Mouse (Mus musculus) 416B (cell line): Measurements from ENCODE around the gene Cep164.
A peak's percentile ranks its signal among the peaks of the same experiment; 100 is the strongest.

ENCODE experiments used
- DNase-seq: peaks from one replicate; pipeline ENCODE4 v3.0.0; 2011; ENCODE audit warnings: low read depth

Gene Cep164

DNA sequence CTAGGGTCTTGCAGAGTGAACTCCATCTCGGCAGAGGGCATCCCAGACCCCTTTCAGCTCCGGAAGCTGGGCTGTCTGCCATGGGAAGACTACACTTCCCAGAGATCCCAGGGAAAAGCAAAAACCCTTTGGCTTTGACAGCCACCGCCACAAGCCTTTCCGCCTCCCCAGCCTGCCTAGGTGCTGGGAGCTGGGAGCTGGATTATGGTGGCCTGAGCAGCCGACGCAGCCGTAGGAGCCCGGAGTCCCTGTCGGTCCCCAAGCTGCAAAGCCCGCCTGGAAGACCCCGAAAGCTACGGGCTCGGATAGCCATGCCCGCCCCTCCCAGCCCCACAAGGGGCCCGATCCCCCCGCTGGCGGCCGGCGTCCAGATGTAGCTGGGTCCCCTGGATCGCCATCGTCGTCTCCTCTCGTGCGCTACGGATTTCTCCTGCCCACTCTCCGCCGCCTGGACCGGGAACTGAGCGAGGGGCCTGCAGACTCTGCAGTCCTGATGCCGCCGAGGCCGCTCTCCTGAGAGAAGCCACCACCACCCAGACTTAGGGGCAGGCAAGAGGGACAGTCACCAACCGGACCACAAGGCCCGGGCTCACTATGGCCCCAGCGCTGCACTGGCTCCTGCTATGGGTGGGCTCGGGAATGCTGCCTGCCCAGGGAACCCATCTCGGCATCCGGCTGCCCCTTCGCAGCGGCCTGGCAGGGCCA, 10.1 kb upstream of the Cep164 start, which contains the start of gene Bace1:
Gene Bace1, plus strand, starts transcription at position 147 of the 705 bp plus-strand sequence.
- DNase-seq, result no peak

DNA sequence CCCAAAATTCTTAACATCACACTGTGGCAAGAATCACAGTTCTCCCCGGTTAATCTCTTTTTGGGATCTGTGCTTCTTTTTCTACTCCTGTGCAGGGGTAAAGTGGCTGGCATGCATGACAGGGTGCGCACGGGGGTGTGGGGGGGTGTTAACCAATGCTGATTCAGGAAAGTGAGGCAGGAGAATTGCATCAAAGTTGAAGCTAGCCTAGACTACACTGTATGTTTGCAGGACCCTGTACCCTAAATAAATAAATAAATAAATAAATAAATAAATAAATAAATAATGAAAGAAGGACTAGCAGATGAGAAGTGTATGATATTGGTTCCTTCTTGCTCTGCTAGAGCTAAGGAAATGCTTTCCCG, 9.6 kb upstream of the Cep164 start:
- no peak for DNase-seq

DNA sequence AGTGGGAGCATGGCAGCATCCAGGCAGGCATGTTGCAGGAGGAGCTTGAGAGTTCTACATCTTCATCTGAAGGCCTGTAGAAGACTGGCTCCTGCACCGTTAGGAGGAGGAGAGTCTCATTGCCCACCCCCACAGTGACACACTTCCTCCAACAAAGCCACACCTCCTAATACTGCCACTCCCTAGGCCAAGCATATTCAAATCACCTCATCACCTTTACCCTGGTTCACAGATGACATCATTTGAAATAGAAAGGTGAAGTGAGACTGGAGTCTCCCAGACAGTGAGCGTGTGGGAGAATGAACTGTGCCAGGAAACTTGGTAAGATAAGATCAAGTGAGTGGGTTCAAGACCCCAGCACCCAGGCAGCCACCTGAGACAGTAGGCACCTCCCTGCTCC, 5.0 kb upstream of the Cep164 start:
- DNase-seq, result no peak

DNA sequence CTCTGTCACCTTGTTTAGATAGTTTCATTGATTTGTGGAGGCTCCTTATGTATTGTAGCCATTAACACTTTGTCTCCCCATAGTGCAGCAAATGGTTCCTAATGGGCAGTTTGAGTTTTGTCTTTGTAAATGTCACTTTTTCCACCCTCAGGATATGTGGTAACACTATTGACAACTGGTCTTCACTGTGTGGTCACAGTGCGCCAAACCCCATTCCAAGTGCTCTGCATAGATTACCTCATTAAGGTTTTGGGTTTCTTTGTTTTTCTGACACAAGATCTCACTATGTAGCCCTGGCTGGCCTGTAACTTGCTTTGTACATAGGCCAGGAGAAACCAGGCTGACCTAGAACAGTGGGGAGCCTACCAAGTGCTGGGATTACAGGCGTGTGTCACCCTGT, 4.4 kb upstream of the Cep164 start:
- peak; percentile 84 for DNase-seq

DNA sequence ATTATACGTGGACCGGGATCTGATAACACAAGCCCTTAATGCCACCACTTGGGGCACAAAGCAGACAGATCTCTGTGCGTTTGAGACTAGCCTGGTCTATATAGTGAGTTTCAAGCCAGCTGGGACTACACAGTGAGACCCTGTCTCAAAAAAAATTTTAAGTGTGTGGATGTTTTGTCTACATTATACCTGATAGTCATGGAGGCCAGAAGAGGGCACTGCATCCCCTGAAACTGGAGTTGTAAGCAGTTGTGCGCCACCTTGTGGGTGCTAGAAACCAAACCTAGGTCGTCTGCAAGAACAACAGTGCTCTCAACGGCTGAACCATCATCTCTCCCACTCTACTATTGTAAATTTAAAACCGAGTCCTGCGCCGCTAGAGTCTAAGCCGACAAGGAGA, 616 bp upstream of the Cep164 start:
- peak; percentile 81 for DNase-seq

DNA sequence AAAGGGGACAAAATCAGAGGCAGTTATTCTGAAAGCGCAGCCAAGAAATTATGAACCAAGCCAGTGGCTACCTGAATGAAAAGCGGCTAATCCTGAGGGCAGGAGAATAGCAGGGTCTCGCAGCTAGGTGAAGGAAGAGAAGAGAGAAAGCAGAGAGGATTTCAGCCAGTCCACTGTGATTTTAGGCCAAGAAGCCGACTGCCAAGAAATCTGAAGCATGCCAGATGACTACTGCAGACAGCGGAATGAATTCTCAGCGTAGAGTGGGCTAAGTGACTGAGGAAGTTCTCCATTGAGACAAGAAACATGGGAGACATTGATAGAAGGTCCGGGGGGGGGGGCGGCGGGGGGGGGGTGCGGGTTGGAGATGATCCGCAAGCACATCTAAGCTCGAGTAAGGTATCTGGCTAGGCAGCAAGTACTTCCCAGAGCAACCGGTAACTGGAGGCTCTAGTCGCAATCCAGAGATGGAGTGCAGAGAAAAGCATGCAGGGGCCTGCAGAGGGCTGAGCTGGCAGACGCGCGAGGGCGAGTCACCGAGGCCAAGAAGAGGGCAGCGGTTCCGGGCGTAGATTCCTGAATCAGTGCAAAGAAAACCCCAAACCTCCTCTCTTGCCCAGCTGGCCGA, 714 bp downstream of the Cep164 start:
- DNase-seq, result no peak

DNA sequence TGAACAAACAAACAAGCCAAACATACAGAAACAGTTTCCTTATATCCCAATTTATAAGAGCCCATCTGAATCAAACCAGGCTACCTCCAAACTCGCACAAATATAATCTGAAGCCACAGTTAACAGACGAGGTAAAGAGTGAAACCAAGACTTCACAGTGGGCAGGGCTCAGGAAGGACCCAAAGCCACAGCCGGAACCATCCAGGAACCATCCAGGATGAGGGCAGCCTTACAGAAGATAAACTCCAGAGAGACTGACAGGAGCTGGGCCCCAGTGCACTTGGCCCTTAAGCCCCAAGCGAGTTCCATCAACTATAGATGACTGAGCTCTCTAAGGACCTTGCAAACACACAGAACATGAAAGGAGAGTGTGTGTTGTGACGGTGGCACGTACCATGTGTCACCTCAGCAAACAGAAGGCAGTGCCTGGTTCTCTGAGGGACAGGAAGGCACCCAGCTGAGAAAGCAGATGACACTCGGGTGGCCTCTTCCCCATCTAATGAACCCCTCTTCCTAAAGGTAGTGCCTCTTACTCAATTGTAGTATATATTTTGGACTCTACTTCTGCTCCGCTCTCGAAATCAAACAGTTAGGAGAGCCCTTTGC, 10.0 kb downstream of the Cep164 start:
- DNase-seq, result peak; percentile 89

DNA sequence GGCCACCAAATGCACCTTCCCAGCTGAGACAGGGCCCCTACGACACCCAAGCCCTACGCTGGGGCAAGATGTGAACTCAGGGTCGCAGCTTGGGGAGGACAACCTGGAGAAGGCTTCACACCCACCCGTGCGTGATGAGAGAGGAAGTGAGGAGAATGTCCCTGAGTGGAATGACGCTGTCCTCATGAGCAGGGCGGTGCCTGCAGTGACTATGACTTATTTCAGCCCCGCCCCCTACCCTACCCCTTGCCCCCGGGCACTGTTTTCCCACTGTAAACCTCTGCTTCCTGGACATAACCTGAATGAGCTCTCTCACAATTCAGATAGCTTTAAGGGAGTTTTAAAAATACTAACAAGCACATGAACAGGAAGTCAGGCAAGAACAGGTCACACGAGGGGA, 13.0 kb downstream of the Cep164 start:
- DNase-seq, result no peak

DNA sequence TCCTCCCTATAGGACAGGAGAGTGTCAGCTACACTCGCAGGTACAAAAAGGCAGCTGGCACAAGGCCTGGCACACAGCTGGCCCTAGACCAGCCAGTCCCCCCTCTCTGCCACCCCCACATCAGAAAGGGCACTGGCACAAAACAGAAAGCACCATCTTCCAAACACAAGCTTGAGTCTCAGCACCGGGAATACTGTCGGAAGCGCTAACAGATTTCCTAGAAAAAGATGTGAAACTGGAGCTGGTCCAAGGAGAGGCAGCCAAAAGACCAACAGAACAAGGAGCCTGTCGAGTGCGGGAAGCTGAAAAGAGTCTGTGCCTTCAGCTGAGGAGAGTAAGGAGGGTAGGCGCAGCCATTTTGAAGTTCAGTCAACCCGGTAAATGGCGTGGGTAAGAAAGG, 13.4 kb downstream of the Cep164 start:
- no peak for DNase-seq

DNA sequence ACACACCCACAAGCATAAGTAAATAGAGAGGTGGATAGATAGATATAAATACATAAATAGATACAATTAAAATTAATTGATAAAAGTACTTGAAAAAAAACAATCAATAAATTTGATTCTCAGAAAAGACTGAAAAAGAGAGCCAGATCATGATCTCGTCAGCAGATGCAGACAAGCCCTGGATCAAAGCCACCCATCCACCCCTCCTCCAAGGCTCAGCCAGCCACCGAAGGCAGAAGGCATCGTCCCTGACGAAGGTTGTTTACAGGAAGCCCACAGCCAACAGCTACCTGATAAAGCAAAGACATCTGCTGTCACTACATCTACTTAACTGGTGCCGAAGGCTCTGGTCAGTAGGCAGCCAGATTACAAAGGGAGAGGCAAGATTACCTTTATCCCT, 16.5 kb downstream of the Cep164 start:
- DNase-seq, result no peak

DNA sequence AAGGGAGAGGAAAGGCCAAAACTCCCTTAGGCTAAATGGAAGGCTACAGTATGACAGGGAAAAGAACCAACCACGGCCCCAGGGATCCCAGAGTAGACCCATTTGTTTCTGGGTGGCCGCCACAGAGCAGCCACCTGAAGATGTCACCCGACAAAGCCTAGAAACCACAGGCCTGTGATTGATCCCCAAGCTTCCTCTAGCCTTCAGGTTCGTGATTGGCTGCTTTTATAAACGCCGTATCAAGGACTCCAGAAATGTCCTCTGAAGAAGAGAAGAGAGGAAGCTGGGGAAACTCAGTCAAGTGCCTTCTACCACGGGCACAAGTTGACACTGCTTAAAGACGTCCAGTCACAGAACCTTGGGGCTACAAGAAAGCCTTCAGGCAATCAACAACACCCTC, 20.7 kb downstream of the Cep164 start:
- no peak for DNase-seq

DNA sequence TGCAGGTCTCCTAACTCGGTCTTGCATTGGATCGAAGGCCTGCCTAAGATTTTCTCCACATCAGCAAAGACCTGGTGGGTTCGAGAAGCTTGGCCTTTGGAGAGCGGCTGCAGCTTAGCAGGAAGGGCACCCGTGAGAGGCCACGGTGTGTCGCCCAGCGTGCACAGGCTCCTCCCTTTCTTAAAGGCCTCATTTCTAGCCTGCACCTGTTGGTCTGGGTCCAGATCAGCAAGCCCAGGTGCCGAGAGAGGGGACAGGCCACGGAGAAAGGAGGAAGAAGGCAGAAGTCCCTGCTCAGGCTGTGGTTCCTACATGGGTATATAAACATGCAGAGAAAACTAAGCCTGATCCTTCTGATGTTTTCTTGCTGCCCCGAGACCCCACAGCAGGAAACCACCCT, 21.2 kb downstream of the Cep164 start:
- no peak for DNase-seq

DNA sequence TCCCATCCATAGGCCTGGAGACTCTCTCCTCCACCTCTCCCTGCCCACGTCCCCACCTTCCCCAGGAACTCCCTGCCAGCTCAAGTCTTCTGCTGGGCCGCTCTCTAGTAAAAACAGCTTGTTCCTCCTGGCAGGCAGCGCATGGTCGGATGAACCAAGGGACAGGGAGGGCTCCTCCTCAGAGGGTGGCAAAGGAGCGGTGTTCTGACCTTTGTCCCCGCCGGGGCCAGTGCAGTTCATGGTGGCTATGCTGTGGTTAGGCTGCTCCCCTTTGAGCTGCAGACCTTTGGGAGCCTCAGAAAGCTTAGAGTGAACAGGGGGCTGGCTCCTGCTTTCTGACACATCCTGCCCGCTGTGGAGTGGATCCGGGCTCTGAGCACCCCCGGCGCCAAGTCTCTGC, 21.6 kb downstream of the Cep164 start:
- no peak for DNase-seq

DNA sequence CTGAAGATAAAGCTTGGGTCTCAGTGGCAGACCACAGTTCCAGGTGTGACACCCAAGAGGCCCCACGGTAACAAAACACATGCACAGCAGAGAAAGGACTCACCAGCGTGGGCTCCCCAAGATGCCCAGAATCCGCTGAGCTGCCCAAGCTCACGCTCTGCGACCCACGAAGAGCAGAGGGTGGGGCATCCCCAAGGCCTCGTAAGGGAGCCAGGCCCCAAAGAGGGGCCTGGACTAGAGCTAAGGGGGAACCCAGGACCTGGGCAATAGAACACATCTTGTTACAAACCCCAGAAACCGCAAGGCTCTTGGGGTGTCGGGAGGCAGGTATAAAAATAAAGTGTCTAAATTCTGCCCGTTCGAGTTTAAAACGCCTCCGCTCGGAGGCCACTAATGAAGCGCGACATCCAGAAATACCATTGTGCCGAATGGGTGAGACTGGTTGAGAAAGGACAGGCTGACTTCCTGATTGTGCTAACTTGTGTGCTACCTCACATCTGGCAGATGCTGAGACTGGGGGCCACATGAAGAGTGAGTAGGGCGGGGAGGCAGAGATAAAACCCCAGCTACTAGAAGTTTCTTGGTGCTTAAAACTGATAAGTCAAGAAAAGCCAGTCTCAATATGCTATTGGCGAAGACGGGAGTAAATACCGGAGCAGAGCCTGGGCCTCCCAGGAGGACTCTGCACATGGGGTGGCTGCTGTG, 25.3 kb downstream of the Cep164 start:
- DNase-seq, result no peak

DNA sequence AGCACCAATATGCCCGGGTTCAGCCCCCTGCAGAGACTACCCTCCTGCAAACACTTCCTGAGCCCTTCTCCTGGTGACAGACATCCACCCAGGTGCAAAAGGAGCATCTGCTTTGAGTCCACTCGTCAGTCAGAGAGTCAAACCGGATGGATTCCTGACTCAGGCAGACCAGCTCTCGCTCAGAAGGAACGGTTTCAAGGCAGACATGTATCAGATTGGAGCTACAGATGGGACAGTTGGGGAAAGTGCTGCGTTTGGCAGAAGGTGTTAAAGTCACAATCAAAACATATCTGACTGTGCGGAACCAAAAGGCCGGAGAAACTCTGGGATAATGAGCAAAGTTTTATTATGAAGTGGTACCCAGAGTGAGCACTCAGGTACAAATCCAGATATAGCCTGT, 29.1 kb downstream of the Cep164 start:
- DNase-seq, result no peak

DNA sequence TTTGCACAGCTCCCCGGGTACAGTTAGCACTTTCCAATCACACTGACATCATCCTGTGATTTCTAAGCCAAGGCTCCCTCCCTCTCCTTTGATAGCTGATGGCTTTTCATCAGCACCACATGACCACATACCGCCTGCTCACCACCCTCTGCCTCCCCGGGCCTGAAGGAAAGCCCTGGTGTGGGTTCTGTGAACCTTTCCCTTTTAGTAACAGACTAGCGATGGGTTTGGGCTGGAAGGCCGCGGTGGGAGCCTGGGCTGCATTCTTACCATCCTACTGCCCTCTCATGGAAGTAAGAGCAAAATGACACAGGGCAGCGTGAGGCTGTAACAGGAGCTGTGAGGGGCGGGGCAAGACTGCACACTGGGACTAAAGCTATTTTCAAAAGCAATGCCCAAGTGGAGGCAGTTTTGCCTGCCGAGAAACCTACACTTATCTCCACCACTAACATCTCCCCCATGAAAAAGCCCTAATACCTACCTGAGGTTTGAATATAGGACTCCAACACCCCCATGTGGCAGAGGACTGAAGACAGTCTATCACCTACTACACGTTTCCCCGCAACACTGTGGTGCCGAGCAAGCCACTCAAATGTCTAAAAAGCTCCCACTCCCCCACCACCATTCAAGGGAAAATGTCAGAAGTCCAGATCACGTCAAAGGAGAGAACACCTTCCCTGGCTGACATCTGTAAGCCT, 29.9 kb downstream of the Cep164 start:
- peak; percentile 60 for DNase-seq

DNA sequence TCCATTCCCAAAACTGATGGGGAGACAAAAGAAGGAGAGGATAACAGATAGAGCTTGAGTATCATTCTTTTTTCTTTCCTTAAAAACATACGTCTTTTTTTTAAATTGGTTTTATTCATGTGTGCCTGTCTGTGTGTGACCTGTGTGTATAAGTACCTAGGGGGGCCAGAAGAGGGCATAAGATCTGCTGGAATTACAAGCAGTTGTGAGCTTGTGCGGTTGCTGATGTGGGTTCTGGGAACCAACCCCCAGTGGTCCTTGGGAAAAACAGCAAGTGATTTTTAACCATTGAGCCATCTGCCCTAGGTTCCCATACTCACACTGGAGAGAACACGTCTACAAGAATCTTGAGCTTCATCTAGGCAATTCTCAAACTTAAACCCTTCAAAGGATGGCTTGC, 31.2 kb downstream of the Cep164 start:
- DNase-seq, result peak; percentile 52

DNA sequence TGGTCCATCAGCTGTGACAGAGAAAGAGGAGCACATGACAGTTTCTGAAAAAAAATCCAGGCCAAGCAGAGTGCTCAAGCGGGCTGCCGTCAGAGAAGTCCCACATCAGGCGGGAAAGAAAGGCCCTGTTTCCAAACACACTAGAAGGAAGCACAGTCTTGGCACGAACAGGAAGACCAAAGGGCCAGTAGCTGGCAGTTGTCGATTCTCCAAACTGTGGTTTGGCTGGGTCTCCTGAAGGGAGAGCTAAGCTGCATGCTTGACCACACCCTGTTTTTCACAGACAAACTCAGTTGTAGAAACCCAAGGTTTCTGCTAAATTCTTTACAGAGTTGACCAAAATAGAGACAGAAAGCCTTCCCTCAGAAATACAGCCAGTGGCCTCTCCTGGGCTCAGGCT, 32.8 kb downstream of the Cep164 start:
- no peak for DNase-seq

DNA sequence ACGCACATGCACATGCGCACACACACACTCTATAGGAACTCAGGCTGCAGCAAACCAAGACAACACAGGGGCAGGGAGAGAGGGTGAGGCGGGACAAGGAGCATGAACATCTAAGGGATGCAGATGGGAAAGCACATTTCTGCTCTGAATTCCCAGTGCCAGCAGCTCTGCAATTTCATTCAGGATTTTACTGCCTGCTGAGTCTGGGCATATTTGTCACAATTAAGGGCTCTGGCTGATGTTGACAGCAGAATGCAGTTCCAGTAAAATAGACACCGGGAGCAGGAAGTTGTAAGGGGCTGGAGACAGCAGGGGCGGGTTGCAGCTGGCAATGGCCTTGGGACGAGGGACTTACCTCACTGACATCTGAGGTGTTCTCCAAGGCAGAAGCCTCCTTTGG, 34.8 kb downstream of the Cep164 start:
- no peak for DNase-seq

DNA sequence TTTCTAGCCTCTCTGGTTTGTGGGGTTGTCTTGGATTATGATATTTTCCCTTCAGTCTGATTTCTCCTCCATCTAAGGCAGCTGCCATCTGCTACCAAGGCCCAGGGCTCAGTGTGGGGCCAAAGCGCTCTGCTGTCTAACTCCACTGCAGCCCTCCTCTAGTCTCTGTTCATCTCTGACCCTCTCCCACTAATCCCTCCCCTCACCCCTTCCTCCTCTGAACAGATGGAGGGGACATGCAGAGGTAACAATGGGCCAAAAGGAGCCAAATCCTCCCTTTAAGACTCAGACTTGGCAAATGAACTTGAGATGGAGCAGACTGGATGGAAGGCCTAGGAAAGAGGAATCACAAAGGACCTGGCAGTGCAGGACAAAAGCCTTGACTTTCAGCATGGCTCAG, 36.3 kb downstream of the Cep164 start:
- no peak for DNase-seq

DNA sequence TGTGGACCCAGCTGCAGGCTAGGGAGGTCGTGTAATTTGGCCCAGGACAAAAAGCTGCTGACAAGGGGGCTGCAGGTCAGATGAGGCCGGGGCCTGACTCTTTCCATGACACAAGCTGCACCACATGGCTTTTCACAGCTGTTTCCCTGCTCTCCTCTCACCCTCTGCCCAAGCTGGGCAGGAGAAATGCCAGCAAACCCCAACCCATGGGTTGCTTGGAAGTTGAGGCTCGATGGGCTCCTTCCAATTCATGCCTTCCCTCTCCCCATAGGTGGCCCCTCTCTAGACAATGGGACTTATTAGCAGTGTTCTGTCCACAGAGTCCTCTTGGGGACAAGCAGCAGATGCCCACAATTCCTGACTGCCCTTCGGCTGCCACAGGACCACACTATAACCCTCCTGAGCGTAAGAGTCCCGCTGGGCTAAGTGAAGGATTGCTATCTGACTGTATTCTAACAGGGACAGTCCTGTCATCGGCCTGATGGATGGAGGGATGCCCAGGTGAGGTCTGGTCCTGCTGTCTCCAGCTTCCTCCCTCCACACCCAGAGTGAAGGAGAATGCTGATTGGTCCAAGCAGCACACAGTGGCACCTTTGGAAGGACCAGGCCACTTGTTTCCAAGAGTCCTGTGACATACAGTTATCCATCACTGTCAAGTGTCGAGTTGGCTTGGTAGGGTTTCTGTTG, 36.9 kb downstream of the Cep164 start:
- no peak for DNase-seq

DNA sequence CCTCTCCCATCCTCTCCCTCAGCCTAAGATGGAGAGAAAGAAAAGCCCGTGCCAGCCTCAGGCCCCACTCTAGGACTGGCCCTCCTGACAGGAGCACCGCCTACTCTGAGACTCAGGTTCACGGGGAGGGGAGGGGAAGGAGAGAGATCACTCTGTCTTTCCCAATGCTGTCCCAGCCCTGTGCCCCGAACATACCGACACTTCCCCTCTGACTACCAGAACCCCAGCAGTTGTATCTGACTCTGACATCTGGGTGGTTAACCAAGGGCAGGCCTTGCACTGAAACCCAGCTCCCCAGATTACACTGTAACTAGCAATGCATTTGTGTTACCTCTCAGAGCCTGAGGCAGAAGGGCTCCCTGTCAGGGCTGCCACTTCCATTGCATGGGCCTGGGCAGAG, 40.1 kb downstream of the Cep164 start:
- peak; percentile 39 for DNase-seq
